Mouse (Mus musculus) heart, postnatal 0 days (tissue): Measurements from ENCODE around the gene Drosha.

ENCODE experiments used
- CTCF ChIP-seq: IDR thresholded peaks from 2 replicates; pipeline ENCODE4 v1.5.1; 2016; ENCODE audit warnings: antibody characterized with exemption, control low read depth, low read depth
- EP300 ChIP-seq: IDR thresholded peaks from 2 replicates; pipeline ENCODE4 v1.6.1; 2016; ENCODE audit warnings: antibody characterized with exemption, low read depth

- TF ChIP-seq CTCF (no peak), EP300 (no peak)
Observed at GRCm38 (mm10) chr15:12809305-12809704, 15.3 kb upstream of the Drosha start.
